In the genomic region with DNA sequence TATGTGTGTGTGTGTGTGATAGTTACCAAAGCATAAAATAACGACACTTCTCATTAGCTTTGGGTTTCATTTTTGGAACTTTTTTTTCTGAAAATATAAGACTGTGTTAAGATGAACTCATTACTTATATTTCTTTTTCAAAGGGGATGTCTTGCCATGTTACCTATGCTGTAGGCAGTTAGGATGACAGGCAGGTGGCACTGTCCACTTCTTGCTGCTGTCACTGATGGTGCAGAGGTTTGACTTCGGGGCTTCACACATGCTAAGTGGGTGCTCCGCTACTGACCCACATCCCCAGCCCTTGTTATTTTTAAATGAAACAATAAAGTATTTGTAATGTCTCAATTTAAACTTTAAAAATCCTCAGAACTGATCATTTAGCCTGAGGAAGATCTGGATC, we compare ENCODE assay signal across 1 mouse cellular context.
TF ChIP-seq lines count a peak whose summit lies in the region.

No protein-coding gene starts in this region.

TF ChIP-seq in MEL, 35 proteins besides CTCF, POLR2A, EP300 and RAD21 (continued from another document):
- TF ChIP-seq ZC3H11A (IDR thresholded peaks at IDR 0.05; ENCODE audit: low read depth, low read length) (0 out of 2 replicates have a peak, but pooled peaks have one; percentile 13), SMC3 (IDR thresholded peaks at IDR 0.05; ENCODE audit: low read depth, low read length) (peak; percentile 65), POLR2AphosphoS2 (IDR thresholded peaks at IDR 0.05; ENCODE audit: low read length) (no peak), USF1 (IDR thresholded peaks at IDR 0.05; ENCODE audit: low read depth, low read length) (no peak), ELF1 (IDR thresholded peaks at IDR 0.05; ENCODE audit: low read depth, low read length) (no peak), BHLHE40 (IDR thresholded peaks at IDR 0.05; ENCODE audit: borderline replicate concordance, low read depth, low read length) (no peak), ZKSCAN1 (IDR thresholded peaks at IDR 0.05; ENCODE audit: low read depth, low read length) (no peak), POLR2AphosphoS5 (IDR thresholded peaks at IDR 0.05; ENCODE audit: borderline replicate concordance, low read depth, low read length) (no peak)
